Mouse (Mus musculus): ENCODE results near the gene Mtmr12.
"Not testable (repeated sequence)": the region's sequence is repeated elsewhere in the genome, so short reads cannot be mapped to it uniquely, and the experiment has no call there.

Mtmr12 gene

GRCm38 (mm10) chr15:12211577-12211976 is 6.7 kb downstream of the Mtmr12 start:
- DNase-seq (ENCODE audit: low spot score in 2 of 2): peak; percentile 60 to 90

DNA sequence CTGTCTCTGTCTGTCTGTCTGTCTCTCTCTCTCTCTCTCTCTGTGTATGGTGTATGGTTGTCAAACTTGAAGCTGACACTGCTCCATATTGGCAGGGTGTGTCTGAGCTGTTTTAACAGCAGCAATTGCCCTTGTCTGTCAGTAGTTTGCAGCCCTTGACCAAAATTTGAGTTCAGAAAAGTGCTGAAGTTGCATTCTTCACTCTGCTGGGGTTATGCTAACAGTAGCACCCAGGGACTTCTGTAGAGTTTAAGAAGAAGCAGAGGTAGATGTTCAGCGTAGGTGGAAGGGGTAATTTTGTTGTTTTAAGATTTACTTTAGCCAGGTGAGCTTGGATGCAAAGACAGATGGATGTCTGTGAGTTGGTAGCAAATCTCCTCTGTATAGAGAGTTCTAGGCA is 7.4 kb downstream of the Mtmr12 start:
- DNase-seq (ENCODE audit: low spot score in 2 of 2): no peak

DNA sequence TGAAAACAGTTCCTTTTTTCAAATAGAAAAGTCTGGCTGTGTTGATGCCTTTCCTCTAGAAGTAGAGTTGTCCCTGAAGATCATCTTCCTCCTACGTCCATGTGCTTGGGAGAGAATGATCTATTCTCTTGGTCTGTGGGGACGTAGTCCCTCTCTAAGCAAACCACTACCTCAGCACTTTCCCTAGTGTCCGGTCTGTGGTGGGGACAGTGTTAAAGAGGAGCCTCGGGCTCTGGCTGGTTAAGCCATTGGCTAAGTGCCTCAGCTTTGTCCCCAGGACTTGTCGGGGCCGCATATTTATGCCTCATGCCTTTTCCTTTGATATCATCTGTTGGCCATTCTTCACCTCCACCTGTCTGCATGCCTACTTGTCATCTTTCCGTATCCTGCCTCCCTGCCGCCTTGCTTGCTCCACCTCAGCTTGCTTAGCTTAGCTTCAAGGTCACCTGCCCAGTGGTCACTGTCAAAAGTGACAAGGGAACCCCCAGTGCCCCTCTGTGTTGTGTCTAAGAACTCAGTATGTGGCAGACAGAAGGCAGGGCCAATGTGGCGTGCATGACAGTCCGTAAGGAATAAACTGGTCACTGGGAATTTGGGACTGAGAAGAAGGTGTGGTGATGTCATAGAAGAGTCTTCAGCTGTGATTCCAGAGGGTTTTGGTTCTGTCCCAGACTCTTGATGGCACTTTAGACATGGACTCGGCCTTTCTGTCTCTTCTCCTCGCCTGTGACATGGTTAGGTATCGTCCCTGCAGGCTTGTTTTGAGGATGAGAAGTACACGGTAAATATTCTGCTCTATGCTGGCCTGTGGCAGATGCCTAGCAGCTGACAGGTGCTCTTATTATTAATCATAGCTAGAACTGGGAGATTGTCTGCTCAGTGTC is 9.9 kb downstream of the Mtmr12 start:
- DNase-seq (ENCODE audit: low spot score in 2 of 2): no peak

DNA sequence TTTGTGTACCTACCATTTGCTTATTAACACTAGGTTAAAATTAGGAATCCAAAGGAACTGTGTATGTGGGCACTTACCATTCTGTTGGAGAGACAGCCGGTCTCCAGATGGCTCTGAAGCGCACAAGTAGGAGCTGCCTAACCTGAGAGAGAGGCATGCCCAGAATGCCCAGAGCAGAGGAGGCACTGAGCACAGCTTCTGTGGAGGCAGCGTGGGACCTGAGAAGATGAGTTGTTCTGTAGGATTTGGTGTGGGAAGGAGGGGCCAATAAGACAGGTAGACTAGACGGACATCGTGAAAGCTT is 10.5 kb downstream of the Mtmr12 start:
- DNase-seq (ENCODE audit: low spot score in 2 of 2): peak; percentile 70 to 87

GRCm38 (mm10) chr15:12216119-12216518 is 11.3 kb downstream of the Mtmr12 start:
- DNase-seq (ENCODE audit: low spot score in 2 of 2): no peak

DNA sequence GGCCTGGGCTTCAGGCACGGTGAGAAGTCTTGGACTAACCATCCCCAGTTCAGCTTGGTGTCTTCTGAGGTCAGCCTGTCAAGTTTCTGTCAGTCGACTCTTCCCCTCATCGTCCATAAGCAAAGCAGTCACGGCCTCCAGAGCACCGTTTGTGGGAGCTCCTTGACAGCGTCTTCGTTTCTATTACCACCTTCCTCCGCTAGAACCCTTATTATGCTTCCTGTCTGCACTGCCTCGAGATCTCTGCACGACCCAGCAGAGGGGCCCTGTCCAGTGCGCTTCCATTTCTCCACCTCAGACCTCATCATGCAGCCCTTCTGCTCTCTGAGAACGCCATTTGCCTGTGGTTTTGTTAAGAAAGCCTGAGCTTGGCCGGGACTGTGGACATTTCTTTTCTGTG is 12.0 kb downstream of the Mtmr12 start:
- DNase-seq (ENCODE audit: low spot score in 2 of 2): no peak

GRCm38 (mm10) chr15:12217332-12217731 is 12.5 kb downstream of the Mtmr12 start:
- not testable (repeated sequence) for DNase-seq (ENCODE audit: low spot score in 2 of 2)

DNA sequence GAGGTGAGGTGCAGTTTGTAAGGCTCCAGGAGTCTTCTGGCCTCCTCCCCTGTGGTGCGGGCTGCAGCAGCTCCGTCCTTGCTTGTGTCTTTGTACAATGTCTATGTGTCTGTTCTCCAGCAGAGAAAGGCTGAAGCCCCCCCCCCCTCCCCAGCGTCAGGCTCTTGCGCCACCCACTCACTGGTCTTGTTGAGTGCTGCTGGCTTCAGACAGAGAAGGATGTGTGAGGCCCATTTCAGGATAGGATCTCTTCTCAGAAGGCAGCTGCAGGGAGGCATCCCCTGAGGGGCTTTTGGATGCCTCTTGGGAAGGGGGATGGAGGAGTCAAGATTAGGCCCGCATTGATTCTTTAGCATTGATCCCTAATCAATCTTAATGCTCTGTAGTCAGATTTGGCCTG is 13.0 kb downstream of the Mtmr12 start:
- no peak for DNase-seq (ENCODE audit: low spot score in 2 of 2)

DNA sequence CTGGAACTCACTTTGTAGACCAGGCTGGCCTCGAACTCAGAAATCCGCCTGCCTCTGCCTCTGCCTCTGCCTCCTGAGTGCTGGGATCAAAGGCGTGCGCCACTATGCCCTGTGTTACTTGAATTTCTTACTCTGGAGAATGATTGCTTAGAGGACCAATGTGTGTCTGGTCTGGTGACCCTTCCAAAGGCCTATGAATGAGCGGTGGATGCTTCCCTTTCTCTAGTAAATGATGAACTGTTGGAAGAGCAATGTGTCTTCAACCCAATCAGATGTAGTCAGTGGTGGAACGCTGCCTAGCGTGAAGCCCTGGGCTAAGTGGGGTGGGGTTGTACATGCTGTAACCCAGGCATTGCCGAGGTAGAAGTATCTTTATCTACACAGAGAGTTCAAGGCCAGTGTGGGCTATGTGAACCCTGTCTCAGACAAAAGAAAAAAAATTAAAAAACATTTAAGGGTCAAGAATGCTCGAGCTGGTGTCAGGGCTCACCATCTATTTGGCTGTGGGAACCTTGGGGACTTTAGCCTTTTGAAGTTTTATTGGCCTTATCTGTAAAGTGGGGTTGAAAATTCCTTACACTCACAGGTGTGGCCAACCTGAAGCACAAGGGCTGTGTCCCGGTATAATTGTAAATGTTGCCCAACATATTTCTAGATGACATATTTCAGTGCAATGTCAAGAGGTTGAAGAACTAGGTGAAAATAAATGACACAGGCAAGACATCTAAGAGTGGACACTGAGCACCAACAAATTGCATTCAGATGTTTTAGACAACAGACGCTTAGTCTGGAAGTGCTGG is 14.0 kb downstream of the Mtmr12 start:
- no peak for DNase-seq (ENCODE audit: low spot score in 2 of 2)

- DNase-seq (ENCODE audit: low spot score in 2 of 2): no peak
Measured at GRCm38 (mm10) chr15:12221131-12221530, 16.3 kb downstream of the Mtmr12 start.

- no peak for DNase-seq (ENCODE audit: low spot score in 2 of 2)
Measured at GRCm38 (mm10) chr15:12222564-12223302, 17.9 kb downstream of the Mtmr12 start.

DNA sequence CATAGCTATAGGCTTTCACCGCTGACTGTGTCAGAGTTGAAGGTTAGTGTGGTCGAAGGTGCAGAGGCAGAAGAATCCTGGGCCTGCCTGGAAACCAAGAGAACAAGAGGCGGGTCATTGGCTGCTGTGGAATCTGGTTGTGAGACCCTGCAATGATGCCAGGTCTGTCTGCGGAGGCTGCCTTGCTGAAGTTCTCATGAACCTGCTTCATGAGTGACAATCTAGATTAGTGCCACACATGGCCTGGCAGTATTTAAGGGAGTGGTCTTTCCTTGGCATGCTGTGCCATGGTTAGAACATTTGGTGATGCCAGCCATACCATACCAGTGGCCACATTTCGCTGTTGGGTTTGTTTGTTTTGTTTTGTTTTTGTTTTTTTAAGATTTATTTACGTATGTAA is 18.6 kb downstream of the Mtmr12 start:
- no peak for DNase-seq (ENCODE audit: low spot score in 2 of 2)

GRCm38 (mm10) chr15:12224239-12224638 is 19.4 kb downstream of the Mtmr12 start:
- no peak for DNase-seq (ENCODE audit: low spot score in 2 of 2)

DNA sequence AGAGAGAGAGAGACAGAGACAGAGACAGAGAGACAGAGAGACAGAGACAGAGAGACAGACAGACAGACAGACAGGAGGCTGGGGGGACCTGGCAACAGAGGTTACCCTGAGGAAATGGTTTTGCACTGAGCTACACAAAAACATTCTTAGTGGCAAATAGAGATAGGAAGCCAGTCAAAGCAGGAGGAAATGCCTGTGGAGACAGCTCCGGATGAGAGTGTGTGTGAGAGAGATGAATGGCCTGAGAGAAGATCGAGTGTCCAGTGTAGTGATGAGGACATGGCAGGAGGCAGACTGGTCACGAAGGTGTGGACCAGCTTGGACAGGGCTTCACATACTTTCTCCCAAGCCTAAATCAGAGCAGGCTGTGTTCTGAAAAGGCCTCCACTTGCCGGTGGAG is 20.2 kb downstream of the Mtmr12 start:
- DNase-seq (ENCODE audit: low spot score in 2 of 2): no peak

- no peak for DNase-seq (ENCODE audit: low spot score in 2 of 2)
Measured at GRCm38 (mm10) chr15:12226908-12227307, 22.1 kb downstream of the Mtmr12 start.

GRCm38 (mm10) chr15:12227355-12227754 is 22.5 kb downstream of the Mtmr12 start:
- no peak for DNase-seq (ENCODE audit: low spot score in 2 of 2)

- no peak for DNase-seq (ENCODE audit: low spot score in 2 of 2)
Measured at GRCm38 (mm10) chr15:12229603-12230242, 24.9 kb downstream of the Mtmr12 start.

DNA sequence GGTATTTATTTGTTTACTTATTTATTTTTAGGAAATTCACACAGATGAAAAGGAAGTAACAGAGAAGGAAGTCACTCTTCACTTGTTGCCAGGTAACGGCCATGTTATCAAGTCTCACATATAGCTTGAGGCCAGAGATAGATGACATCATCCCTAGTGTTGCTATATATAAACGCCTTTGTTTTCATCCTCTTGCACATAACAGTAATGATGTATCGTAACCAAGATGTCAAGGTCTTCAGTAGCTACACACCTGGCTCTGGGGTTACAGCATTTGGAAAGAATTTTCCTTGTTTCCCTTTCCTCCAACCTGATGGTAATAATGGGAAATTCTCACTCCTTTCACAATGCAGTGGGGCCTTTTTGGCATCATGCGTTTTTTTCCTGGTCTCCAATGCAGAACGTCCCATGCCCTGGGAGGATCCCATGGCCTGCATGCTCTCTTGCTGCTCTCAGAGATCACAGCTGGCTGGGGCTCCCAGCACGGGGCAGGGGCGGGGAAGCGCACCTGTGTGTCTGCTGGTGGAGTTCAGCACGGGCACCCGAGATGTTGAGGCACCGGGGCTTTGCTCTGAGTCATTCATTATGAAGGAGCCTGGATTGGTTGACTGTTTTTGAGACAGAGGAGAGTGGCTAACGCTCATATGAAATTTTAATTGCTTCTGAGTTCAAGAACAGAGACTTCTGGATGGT is 25.6 kb downstream of the Mtmr12 start:
- no peak for DNase-seq (ENCODE audit: low spot score in 2 of 2)

DNA sequence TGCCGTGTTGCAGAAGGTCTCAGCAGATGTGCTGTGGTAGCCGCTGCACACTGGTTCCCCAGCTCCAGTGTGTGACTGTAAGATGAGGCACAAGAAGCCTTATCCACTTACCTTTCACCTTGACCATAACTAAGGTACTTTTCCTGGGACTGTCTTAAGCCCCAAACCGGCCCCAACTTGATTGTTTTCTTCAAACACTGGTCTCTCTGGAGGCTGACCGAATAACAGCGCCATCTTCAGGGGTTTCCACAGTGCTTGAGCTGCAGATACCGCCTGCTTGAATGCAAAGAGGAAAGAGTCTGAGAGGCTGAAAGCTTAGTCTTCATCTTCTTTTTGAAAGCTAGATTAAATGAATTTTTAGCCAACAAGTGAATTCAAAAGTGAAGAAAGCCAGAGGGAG is 26.6 kb downstream of the Mtmr12 start:
- no peak for DNase-seq (ENCODE audit: low spot score in 2 of 2)

DNA sequence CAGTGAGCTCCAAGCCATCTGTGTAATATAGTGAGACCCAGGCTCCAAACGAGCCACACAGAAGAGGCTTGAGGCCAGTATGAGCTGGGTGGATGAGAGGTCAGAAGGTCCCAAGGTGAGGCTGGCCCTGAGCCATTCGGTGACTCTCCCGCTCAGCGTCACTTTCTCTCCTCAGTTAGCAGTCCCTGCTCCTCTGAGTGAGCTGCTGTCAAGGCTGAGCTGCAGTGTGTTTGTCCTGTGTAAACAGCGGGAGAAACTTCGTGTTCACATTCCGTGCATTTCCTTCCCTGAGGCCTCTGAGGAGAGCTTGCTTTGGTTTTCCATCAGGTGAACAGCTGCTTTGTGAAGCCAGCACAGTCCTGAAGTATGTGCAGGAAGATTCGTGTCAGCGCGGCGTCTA is 27.6 kb downstream of the Mtmr12 start:
- no peak for DNase-seq (ENCODE audit: low spot score in 2 of 2)

DNA sequence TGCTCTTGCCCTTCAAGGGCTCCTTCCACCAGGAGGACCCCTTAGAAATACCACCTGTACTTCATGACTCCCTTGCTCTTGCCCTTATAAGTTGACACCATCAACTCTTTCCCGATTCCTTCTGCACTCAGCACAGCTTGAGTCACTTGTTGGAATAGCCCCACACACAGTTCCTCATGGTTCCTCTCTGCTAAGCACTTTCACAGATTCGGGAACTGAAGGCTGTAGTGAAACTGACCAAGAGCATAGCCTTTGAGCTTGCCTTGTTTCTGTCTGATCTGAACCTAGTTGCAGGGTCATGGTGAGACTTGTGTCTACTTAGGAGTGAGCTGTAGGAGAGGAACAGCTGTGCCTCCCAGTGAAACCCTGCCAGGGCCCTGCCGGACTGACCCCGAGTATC is 28.2 kb downstream of the Mtmr12 start:
- DNase-seq (ENCODE audit: low spot score in 2 of 2): no peak
